Mouse (Mus musculus) B cell, adult (primary cell): ENCODE results near the gene Nsdhl. TPM values are rescaled to one million over a fixed set of nuclear protein-coding genes. Genes with fewer than 3 reads are reported as not detected.

Source experiments
- total RNA-seq: library from RNA; stranded (reverse); gene quantifications from 4 replicates; pipeline ENCODE4 v1.2.4, GENCODE M21; 2023; ENCODE audit not compliant: inconsistent age

Gene Nsdhl
- 9.7 to 12.5 TPM (median 11.2 TPM) in 4 replicates for total RNA-seq

DNA sequence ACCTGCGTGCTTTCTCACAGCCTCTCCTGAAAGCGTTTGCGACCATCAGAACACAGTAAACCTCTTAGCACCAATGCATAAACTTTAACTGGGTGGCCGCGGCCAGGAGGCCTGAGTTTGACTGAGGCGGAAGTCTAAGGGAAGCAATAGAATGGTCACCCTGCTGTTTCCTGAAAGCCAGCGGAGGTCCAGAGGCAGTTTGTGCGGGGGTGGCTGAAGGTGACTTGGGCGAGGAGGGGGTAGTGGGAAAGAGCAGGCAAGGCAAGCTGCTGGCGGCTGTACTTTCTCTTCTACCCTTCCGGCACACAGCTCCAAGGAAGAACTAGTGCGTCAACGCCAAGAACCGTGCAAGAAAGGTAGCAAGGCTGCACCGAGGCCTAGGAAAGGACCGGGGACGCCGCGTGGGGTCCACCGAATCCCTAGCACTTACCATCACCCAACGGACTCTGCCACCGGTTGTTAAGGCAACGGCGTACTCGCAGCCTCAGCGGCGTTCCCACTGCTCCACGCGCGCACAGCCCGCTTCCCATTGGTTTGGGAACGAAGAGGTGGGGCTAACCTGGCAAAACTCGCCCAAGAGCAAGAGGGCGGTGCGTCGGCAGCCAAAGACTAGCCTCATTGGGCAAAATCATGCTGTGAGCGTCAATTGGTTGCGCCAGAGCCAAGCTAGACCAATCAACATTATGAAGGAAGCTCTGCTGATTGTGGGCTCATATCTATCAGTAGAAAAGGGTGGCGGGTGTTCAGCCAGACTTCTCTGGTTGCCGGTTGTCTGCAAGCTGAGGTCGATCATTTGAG is at the start of gene Nsdhl, which contains the start of gene Cetn2:
Gene Nsdhl, plus strand, starts transcription at position 674 of the 798 bp plus-strand sequence.
Gene Cetn2, minus strand, starts transcription at position 528 of the 798 bp plus-strand sequence.

DNA sequence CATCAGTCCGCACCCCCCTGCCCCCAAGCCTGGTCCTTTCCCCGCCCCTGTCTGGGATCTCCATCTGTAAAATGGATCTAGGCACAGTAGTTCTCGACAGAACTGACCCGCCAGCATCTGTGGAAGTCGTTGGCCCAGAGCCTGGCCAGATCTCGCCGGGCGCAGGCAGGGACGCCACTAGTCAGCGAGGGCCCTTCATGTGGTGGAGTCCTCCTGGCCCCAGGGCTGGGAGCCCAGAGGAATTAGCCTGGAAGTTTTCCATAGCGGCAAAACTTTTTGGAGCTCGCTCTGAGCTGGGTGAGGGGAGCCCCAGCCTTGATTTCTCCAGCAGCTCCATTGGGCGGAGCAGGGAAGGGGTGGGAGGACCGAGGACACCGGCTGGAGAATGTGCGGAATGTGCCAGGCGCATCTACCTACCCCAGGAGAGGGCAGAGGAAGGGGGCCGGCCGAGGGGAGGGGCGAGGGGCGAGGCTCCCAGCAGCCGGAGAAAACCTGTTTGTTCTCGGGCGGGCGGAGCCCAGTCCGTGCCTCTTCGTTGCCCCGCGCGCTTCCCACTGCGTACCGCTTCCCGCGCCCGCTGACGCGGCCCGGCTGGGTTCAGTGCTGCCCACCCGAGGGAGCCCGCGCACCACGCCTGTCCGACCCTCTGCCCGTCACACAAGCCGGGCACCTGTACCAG is 68.6 kb downstream of the Nsdhl start, which contains the start of gene Zfp185:
Gene Zfp185, plus strand, starts transcription at position 499 of the 679 bp plus-strand sequence.

Other genes starting within 250 kb of the Nsdhl start
- gene Gabrq, start 93.4 kb upstream of the Nsdhl start, total RNA-seq = not detected in 4 replicates
- 47.3 to 54.8 TPM (median 52.9 TPM) in 4 replicates for gene Cetn2, start 146 bp upstream of the Nsdhl start, total RNA-seq
- gene Zfp185, start 68.8 kb downstream of the Nsdhl start, total RNA-seq = not detected in 4 replicates
- 0.93 to 1.5 TPM (median 1.2 TPM) in 4 replicates for gene Pnma5, start 118.5 kb downstream of the Nsdhl start, total RNA-seq
- not detected in 4 replicates for gene Pnma3, start 146.2 kb downstream of the Nsdhl start, total RNA-seq
- 2.4 to 5.0 TPM (median 3.7 TPM) in 4 replicates for gene Xlr4a, start 163.9 kb downstream of the Nsdhl start, total RNA-seq
- 0.15 to 0.38 TPM (median 0.27 TPM) in 3 of 4 replicates, not detected in the other for gene Xlr3a, start 178.5 kb downstream of the Nsdhl start, total RNA-seq
- 0.19 TPM in 1 of 4 replicates, not detected in the others for gene Gm14685, start 198.5 kb downstream of the Nsdhl start, total RNA-seq
- gene Xlr5b, start 230.2 kb downstream of the Nsdhl start, total RNA-seq = not detected in 4 replicates
- gene DXBay18, start 230.9 kb downstream of the Nsdhl start, total RNA-seq = 0.21 TPM in 1 of 4 replicates, not detected in the others